Mouse (Mus musculus) heart, embryonic 14.5 days (tissue): ENCODE data around the gene Epn1. TPM values are rescaled to one million over a fixed set of nuclear protein-coding genes. Genes with fewer than 3 reads are reported as not detected.
"Not testable (repeated sequence)": the region's sequence is repeated elsewhere in the genome, so short reads cannot be mapped to it uniquely, and the experiment has no call there.

Experiments used
- ATAC-seq: fragments of 200-750 bp; cut with Nextera tagmentation; 2 replicates; pipeline ENCODE4 v1.8.0; 2017; ENCODE audit warnings: low read depth, moderate TSS enrichment; ENCODE audit not compliant: insufficient number of reproducible peaks, insufficient read depth, low FRiP score
- H3K27ac ChIP-seq, 2 experiments: fragments of 200-500 bp in 1 of 2; fragments of 300-500 bp in 1 of 2; sonication (generic) in 1 of 2; replicated peaks in 1 of 2; 2 replicates each; pipeline ENCODE4 v1.5.1; 2012 to 2014; ENCODE audit warnings: low read depth in 2 of 2, low read length in 2 of 2, control low read depth in 1 of 2, mild to moderate bottlenecking in 1 of 2, mixed read lengths in 1 of 2; ENCODE audit not compliant: control insufficient read depth in 1 of 2, insufficient read depth in 1 of 2
- H3K27me3 ChIP-seq: fragments of 300-500 bp; sonication (generic); 2 replicates; pipeline ENCODE4 v1.6.1; 2014; ENCODE audit warnings: mild to moderate bottlenecking, low read length, control low read depth; ENCODE audit not compliant: control insufficient read depth, insufficient read depth
- H3K36me3 ChIP-seq: fragments of 300-500 bp; sonication (generic); 2 replicates; pipeline ENCODE4 v1.6.1; 2014; ENCODE audit warnings: mild to moderate bottlenecking, control low read depth, low read length, mixed read lengths; ENCODE audit not compliant: control insufficient read depth, insufficient read depth
- H3K4me1 ChIP-seq, 2 experiments: fragments of 200-500 bp in 1 of 2; fragments of 300-500 bp in 1 of 2; sonication (generic) in 1 of 2; 2 replicates each; pipeline ENCODE4 v1.6.1; 2012 to 2014; ENCODE audit warnings: low read length in 2 of 2, control low read depth in 1 of 2, mixed read lengths in 1 of 2; ENCODE audit not compliant: control insufficient read depth in 2 of 2, insufficient read depth in 2 of 2
- H3K4me2 ChIP-seq: fragments of 300-500 bp; sonication (generic); 2 replicates; pipeline ENCODE4 v1.6.1; 2014; ENCODE audit warnings: mild to moderate bottlenecking, low read length
- H3K4me3 ChIP-seq, 2 experiments: fragments of 200-500 bp in 1 of 2; fragments of 300-500 bp in 1 of 2; sonication (generic) in 1 of 2; 2 replicates each; pipeline ENCODE4 v1.5.1; 2012 to 2014; ENCODE audit warnings: low read length in 2 of 2, mild to moderate bottlenecking in 2 of 2, control low read depth in 1 of 2, low read depth in 1 of 2, moderate library complexity in 1 of 2; ENCODE audit not compliant: control insufficient read depth in 1 of 2, insufficient read depth in 1 of 2
- H3K9ac ChIP-seq: fragments of 300-500 bp; sonication (generic); 2 replicates; pipeline ENCODE4 v1.6.1; 2014; ENCODE audit warnings: mild to moderate bottlenecking, low read length
- H3K9me3 ChIP-seq: fragments of 300-500 bp; sonication (generic); 2 replicates; pipeline ENCODE4 v1.6.1; 2016; ENCODE audit warnings: low read length, control low read depth; ENCODE audit not compliant: control insufficient read depth
- WGBS: fragments of 180-500 bp; shearing (Covaris S2); extraction: QIAGEN DNeasy Blood & Tissue Kit; methylation state at CpG from one replicate; pipeline ENCODE4 v1.1.7; 2014; 5-methylcytosine and 5-hydroxymethylcytosine counted together
- polyA plus RNA-seq: library from polyadenylated mRNA; unstranded; fragments of >200 nt; fragmentation: Nextera tagmentation; extraction: Ambion mirVana; gene quantifications from 2 replicates; pipeline ENCODE4 v1.2.1, GENCODE M21; 2014

The Epn1 gene
- polyA plus RNA-seq, 1 experiment from 2014 or later, result 50.6 TPM

DNA sequence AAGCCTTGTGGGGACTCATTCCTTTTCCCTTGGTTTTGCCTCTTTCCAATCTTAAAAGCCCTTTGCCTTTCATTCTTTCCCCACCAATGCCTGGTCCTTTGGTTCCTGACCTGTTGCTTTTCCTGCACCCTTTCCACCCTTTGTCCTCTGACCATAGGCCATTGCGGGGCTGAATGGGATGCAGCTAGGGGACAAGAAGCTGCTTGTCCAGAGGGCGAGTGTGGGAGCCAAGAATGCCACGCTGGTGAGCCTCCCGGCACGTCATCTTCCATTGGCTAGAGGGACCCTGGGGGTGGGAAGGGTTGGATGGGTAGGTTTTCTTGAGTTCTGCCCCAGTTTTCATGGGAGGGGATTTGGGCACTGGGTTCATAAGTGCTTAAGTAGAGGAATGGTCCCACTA lies 5.1 kb upstream of the Epn1 start:
- no peak overlapping the region for H3K27ac ChIP-seq
- WGBS, result 96% methylated on average over 5 of the region's 5 CpGs
- H3K4me2 ChIP-seq, result no peak overlapping the region
- H3K9ac ChIP-seq, result no peak overlapping the region
- ATAC-seq, result no peak
- no peaks in the 10 kb centered on the region for H3K4me1 ChIP-seq
- no peaks in the 10 kb centered on the region for H3K9me3 ChIP-seq
- H3K4me3 ChIP-seq, result no peak overlapping the region
- H3K27me3 ChIP-seq, result no peaks in the 10 kb centered on the region
- peaks cover 91% of the 10 kb centered on the region for H3K36me3 ChIP-seq

DNA sequence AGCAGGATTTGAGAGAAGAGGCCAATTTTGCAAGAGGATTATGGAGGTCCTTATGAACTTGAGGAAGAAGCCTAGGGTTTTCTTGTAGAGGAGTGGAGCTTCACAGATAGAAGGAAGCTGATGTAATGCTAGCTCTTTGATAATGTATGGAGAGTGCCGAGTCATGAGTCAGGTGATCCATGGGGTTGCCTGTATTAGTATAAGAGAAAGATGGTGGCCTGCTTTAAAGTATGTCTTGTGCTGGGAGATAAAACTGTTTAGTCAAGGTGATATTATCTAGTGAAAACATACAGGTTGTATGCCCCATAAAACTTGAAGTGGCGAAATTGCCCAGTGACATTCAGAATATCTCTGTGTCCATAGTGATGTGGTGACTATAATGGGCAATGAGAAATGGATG lies 3.1 kb upstream of the Epn1 start:
- peaks cover 3 to 11% of the 10 kb centered on the region in 2 experiments; a peak in 3 of 4 replicates for H3K4me1 ChIP-seq
- H3K4me2 ChIP-seq, result no peak overlapping the region
- 74% methylated on average over 2 of the region's 2 CpGs for WGBS
- H3K36me3 ChIP-seq, result peaks cover 72% of the 10 kb centered on the region
- H3K27ac ChIP-seq, result no peak overlapping the region
- H3K9ac ChIP-seq, result no peak overlapping the region
- ATAC-seq, result no peak
- no peaks in the 10 kb centered on the region for H3K9me3 ChIP-seq
- H3K4me3 ChIP-seq, result no peak overlapping the region
- H3K27me3 ChIP-seq, result no peaks in the 10 kb centered on the region

DNA sequence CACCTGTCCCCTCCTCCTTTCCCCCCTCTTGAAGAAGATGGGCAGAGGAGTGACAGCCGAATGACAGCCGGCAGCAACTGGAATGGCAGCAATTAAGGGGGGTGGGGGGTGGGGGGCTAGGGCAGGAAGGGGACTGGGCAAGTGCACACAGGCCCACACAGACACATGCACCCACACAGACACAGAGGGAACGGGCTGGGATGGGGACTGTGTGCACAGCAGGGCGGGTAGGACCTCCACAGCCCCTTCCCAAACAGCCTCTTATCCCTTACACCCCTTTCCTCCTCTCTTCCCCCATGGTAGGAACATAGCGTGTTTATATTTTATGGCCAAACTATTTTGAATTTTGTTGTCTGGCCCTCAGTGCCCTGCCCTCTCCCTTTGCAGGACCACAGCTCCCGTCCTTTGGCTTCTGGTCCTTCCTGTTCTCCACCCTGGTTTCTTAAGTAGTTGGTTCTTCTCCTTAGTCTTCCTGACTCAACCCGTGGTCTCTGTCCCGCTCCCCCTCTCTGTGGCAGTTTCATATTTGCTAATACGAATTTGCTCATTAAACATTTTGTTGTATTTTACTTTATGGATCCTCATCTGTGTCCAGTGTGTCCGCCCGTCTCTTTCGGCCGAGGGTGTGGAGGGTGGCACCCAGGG lies 548 bp upstream of the Epn1 start:
- H3K9ac ChIP-seq, result peak overlapping the region; percentile 99
- ATAC-seq, H3K9me3 ChIP-seq, H3K27me3 ChIP-seq: not testable (repeated sequence)
- H3K4me1 ChIP-seq, result peaks cover 3 to 14% of the 10 kb centered on the region in 2 experiments; a peak in 3 of 4 replicates
- H3K36me3 ChIP-seq, result peaks cover 69% of the 10 kb centered on the region
- peak overlapping the region; percentile 58 to 96 for H3K27ac ChIP-seq
- 44% methylated on average over 9 of the region's 13 CpGs for WGBS
- H3K4me3 ChIP-seq, result peak overlapping the region; percentile 88 to 100
- H3K4me2 ChIP-seq, result peak overlapping the region; percentile 87

GRCm38 (mm10) chr7:5080815-5081214 lies 780 bp downstream of the Epn1 start:
- 10% methylated on average over 6 of the region's 6 CpGs for WGBS
- Histone ChIP-seq H3K9ac (peak overlapping the region; percentile 99), H3K36me3 (peaks cover 70% of the 10 kb centered on the region), H3K4me1 (peaks cover 3 to 22% of the 10 kb centered on the region in 2 experiments; a peak in 3 of 4 replicates), H3K4me3 (peak overlapping the region; percentile 88 to 100), H3K27me3 (no peaks in the 10 kb centered on the region), H3K9me3 (no peaks in the 10 kb centered on the region), H3K27ac (peak overlapping the region; percentile 85 to 96), H3K4me2 (peak overlapping the region; percentile 87)
- no peak for ATAC-seq

- Histone ChIP-seq H3K27ac (no peak overlapping the region), H3K4me1 (peaks cover 3 to 22% of the 10 kb centered on the region in 2 experiments; a peak in 3 of 4 replicates), H3K36me3 (peaks cover 70% of the 10 kb centered on the region)
These were observed 1.2 kb downstream of the Epn1 start for GRCm38 (mm10) chr7:5081241-5081640.

DNA sequence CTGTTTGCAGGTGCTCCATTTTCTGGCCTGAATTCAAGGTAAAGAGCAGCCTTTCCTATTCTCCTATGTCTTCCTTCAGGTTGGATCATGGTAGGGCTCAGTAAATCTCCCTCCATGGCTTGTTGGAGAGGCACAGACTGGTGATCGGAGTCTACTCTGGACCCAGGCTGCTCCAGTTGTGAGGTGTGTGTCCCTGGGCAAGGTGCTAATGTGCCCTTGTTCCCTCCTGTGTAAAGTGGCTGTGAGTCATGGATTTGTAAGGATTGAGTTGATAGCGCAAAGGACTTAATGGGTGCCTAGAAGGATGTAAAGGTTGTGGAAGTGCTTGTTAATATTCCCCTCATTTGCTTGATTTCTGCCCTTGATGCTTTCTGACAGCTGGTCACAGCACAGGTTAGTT lies 1.9 kb downstream of the Epn1 start:
- no peak overlapping the region for H3K27ac ChIP-seq
- H3K4me3 ChIP-seq, result no peak overlapping the region
- no peak for ATAC-seq
- H3K27me3 ChIP-seq, result no peaks in the 10 kb centered on the region
- H3K9me3 ChIP-seq, result no peaks in the 10 kb centered on the region
- 94% methylated on average over 2 of the region's 2 CpGs for WGBS
- H3K36me3 ChIP-seq, result peaks cover 68% of the 10 kb centered on the region
- peaks cover 3 to 22% of the 10 kb centered on the region in 2 experiments; a peak in 3 of 4 replicates for H3K4me1 ChIP-seq
- peak overlapping the region; percentile 87 for H3K4me2 ChIP-seq
- H3K9ac ChIP-seq, result 0 out of 2 replicates have a peak overlapping the region, but pooled peaks have one; percentile 21

More at GRCm38 (mm10) chr7:5081241-5081640, 1.2 kb downstream of the Epn1 start:
- Histone ChIP-seq H3K9me3 (no peaks in the 10 kb centered on the region), H3K4me2 (peak overlapping the region; percentile 87), H3K4me3 (peak overlapping the region; percentile 8 to 100; a peak in 2 of 4 replicates), H3K9ac (peak overlapping the region; percentile 99), H3K27me3 (no peaks in the 10 kb centered on the region)
- ATAC-seq, result no peak
- 48% methylated on average over 6 of the region's 6 CpGs for WGBS

- Histone ChIP-seq H3K36me3 (peaks cover 66% of the 10 kb centered on the region), H3K9me3 (no peaks in the 10 kb centered on the region), H3K4me1 (peaks cover 3 to 22% of the 10 kb centered on the region in 2 experiments; a peak in 3 of 4 replicates), H3K9ac (no peak overlapping the region), H3K27ac (no peak overlapping the region), H3K4me2 (no peak overlapping the region), H3K27me3 (no peaks in the 10 kb centered on the region), H3K4me3 (no peak overlapping the region)
- 92% methylated on average over 18 of the region's 18 CpGs for WGBS
- ATAC-seq, result no peak
These were observed 3.5 kb downstream of the Epn1 start for GRCm38 (mm10) chr7:5083325-5084105.
